In genomic region chr9:117020216-117020615, GRCm38 (mm10) we compare ENCODE assay signal across 31 mouse cellular contexts.
"Had no signal": no experiment of that assay in that cellular context is flagged by ENCODE, and none has a peak within 500 bp of the region (broad histone marks: within the 10 kb centered on the region; RNA-seq: fewer than 3 reads in every experiment).

No protein-coding gene starts in this region.

- H3K4me1 ChIP-seq: megakaryocyte, embryonic 14.5 days had no signal

- H3K36me3 ChIP-seq: limb, embryonic 10.5 days; limb, embryonic 12.5 days; limb, embryonic 15.5 days; liver, embryonic 12.5 days; liver, embryonic 13.5 days; liver, embryonic 15.5 days; lung, embryonic 15.5 days; midbrain, embryonic 10.5 days; midbrain, embryonic 12.5 days; midbrain, embryonic 13.5 days; midbrain, embryonic 15.5 days; neural tube, embryonic 12.5 days; neural tube, embryonic 13.5 days had no signal

- H3K27ac ChIP-seq: limb, embryonic 12.5 days; limb, embryonic 13.5 days; limb, embryonic 15.5 days; liver, embryonic 14.5 days; liver, embryonic 15.5 days; macrophage; midbrain, embryonic 12.5 days; midbrain, embryonic 13.5 days; midbrain, embryonic 15.5 days; neural tube, embryonic 12.5 days; neural tube, embryonic 13.5 days had no signal

- H3K4me2 ChIP-seq: limb, embryonic 12.5 days; limb, embryonic 13.5 days; limb, embryonic 15.5 days; liver, embryonic 11.5 days; liver, embryonic 12.5 days; liver, embryonic 13.5 days; liver, embryonic 15.5 days; lung, embryonic 14.5 days; lung, embryonic 15.5 days; midbrain, embryonic 12.5 days; midbrain, embryonic 13.5 days; midbrain, embryonic 15.5 days; neural tube, embryonic 12.5 days; neural tube, embryonic 13.5 days had no signal

- H3K4me3 ChIP-seq: limb, embryonic 10.5 days; limb, embryonic 12.5 days; limb, embryonic 13.5 days; limb, embryonic 15.5 days; liver, embryonic 12.5 days; liver, embryonic 13.5 days; liver, embryonic 15.5 days; lung, embryonic 15.5 days; megakaryocyte, embryonic 14.5 days; midbrain, embryonic 10.5 days; midbrain, embryonic 12.5 days; midbrain, embryonic 13.5 days; midbrain, embryonic 15.5 days; myocyte; neural tube, embryonic 12.5 days; neural tube, embryonic 13.5 days had no signal

- H3K27me3 ChIP-seq: limb, embryonic 12.5 days; limb, embryonic 13.5 days; limb, embryonic 15.5 days; liver, embryonic 12.5 days; liver, embryonic 13.5 days; liver, embryonic 15.5 days; lung, embryonic 15.5 days; megakaryocyte, embryonic 14.5 days; midbrain, embryonic 12.5 days; midbrain, embryonic 13.5 days; midbrain, embryonic 15.5 days; neural tube, embryonic 12.5 days; neural tube, embryonic 13.5 days had no signal

- H3K9ac ChIP-seq: limb, embryonic 12.5 days; limb, embryonic 13.5 days; limb, embryonic 15.5 days; liver, embryonic 12.5 days; liver, embryonic 13.5 days; liver, embryonic 14.5 days; liver, embryonic 15.5 days; liver, postnatal 0 days; lung, embryonic 14.5 days; lung, embryonic 15.5 days; midbrain, embryonic 12.5 days; midbrain, embryonic 13.5 days; midbrain, embryonic 15.5 days; neural tube, embryonic 12.5 days; neural tube, embryonic 13.5 days had no signal

- DNase-seq: left cerebral cortex, postnatal 4 days; liver; liver, embryonic 13.5 days; liver, postnatal 0 days; lung, adult 18-20 months; lung, adult 2 months; lung, embryonic 14.5 days; lung, postnatal 10 days; lung, postnatal 14 days; lung, postnatal 36 days; lung, postnatal 4 days; midbrain, embryonic 14.5 days had no signal

- H3K9me3 ChIP-seq: limb, embryonic 10.5 days; limb, embryonic 12.5 days; limb, embryonic 13.5 days; limb, embryonic 15.5 days; liver, embryonic 12.5 days; liver, embryonic 13.5 days; liver, embryonic 15.5 days; lung, embryonic 15.5 days; midbrain, embryonic 10.5 days; midbrain, embryonic 12.5 days; midbrain, embryonic 13.5 days; midbrain, embryonic 15.5 days; neural tube, embryonic 12.5 days; neural tube, embryonic 13.5 days had no signal

- ATAC-seq: liver, embryonic 12.5 days; liver, postnatal 0 days; lung, postnatal 0 days; midbrain, embryonic 13.5 days; midbrain, embryonic 15.5 days had no signal
